Mouse (Mus musculus): ENCODE measurements around the gene Zfyve27. TPM values are rescaled to one million over a fixed set of nuclear protein-coding genes. Genes with fewer than 3 reads are reported as not detected.

The Zfyve27 gene
- 104 and 141 TPM in 2 replicates for polyA plus RNA-seq (2012; rRNA removed)

DNA sequence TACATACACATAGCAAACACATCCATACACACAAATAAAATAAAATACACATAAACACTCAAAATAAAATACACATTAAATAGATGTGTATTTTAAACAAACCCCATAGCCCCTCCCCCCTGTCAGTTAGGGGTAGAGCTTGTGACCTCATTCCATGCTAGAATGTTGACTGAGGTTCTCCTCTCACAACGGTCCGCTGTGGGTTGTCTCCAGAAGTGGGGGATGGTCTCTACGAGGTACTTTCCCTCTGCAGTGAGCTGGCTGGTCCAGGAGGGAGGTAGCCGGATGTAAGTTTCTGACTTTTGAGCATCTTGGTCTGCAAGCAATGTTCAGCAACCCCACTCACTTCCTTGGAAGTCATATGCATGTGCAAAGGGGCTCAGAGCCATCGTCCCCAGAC lies at the start of gene Zfyve27:
Gene Zfyve27, plus strand, starts transcription at position 188 of the 400 bp plus-strand sequence.
- DNase-seq (ENCODE audit: low read depth): no peak
- TF ChIP-seq CTCF (IDR thresholded peaks at IDR 0.05; ENCODE audit: borderline replicate concordance, extremely low read depth, insufficient read depth, insufficient read length): no peak
- no peak for TF ChIP-seq POLR2A (IDR thresholded peaks at IDR 0.05; ENCODE audit: borderline replicate concordance, extremely low read depth, insufficient read depth, insufficient read length, poor library complexity, severe bottlenecking)

- TF ChIP-seq CTCF (IDR thresholded peaks at IDR 0.05; ENCODE audit: borderline replicate concordance, extremely low read depth, insufficient read depth, insufficient read length) (no peak), POLR2A (IDR thresholded peaks at IDR 0.05; ENCODE audit: borderline replicate concordance, extremely low read depth, insufficient read depth, insufficient read length, poor library complexity, severe bottlenecking) (no peak)
- DNase-seq (ENCODE audit: low read depth): no peak
Observed at GRCm38 (mm10) chr19:42115783-42116335, 47.9 kb upstream of the Zfyve27 start.

DNA sequence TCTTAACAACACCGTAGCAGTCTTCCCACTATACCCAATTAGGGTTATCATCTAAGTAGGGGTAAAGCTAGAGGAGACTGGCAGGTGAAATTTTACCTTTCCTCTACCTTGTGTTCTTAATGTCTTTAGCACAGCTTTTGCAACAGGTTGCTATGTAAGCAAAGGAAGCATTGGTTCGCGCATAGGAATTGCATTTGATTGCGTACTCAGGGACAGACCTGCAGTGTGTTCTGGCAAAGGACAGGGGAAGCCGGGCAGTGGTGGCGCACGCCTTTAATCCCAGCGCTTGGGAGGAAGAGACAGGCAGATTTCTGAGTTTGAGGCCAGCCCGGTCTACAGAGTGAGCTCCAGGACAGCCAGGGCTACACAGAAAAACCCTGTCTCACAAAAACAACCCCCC lies 45.6 kb upstream of the Zfyve27 start:
- DNase-seq (ENCODE audit: low read depth): no peak
- no peak for TF ChIP-seq CTCF (IDR thresholded peaks at IDR 0.05; ENCODE audit: borderline replicate concordance, extremely low read depth, insufficient read depth, insufficient read length)
- no peak for TF ChIP-seq POLR2A (IDR thresholded peaks at IDR 0.05; ENCODE audit: borderline replicate concordance, extremely low read depth, insufficient read depth, insufficient read length, poor library complexity, severe bottlenecking)

DNA sequence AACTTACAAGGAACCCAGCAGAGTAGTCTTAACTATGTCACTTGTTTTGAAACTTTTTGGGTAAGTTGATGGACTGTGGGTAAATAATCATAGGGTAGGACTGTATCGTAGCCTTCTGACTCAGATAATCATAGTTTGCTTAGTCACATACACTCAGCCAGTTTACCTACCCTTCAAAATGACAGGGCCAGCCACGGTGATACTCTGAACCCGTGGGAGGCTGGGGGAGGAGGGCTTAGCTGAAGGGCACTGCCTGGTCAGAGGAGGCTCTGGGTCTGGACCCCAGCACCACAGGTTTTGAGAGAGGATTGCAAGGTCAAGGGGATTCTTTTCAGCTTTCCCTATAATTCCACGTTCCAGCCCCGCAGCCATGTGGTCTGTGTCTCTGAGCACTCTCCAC lies 45.2 kb upstream of the Zfyve27 start:
- no peak for DNase-seq (ENCODE audit: low read depth)
- no peak for TF ChIP-seq CTCF (IDR thresholded peaks at IDR 0.05; ENCODE audit: borderline replicate concordance, extremely low read depth, insufficient read depth, insufficient read length)
- no peak for TF ChIP-seq POLR2A (IDR thresholded peaks at IDR 0.05; ENCODE audit: borderline replicate concordance, extremely low read depth, insufficient read depth, insufficient read length, poor library complexity, severe bottlenecking)

- DNase-seq (ENCODE audit: low read depth): no peak
- TF ChIP-seq CTCF (IDR thresholded peaks at IDR 0.05; ENCODE audit: borderline replicate concordance, extremely low read depth, insufficient read depth, insufficient read length): no peak
- no peak for TF ChIP-seq POLR2A (IDR thresholded peaks at IDR 0.05; ENCODE audit: borderline replicate concordance, extremely low read depth, insufficient read depth, insufficient read length, poor library complexity, severe bottlenecking)
Observed at GRCm38 (mm10) chr19:42120451-42120850, 43.3 kb upstream of the Zfyve27 start.

GRCm38 (mm10) chr19:42124684-42125083 lies 39.1 kb upstream of the Zfyve27 start:
- DNase-seq (ENCODE audit: low read depth): no peak
- TF ChIP-seq POLR2A (IDR thresholded peaks at IDR 0.05; ENCODE audit: borderline replicate concordance, extremely low read depth, insufficient read depth, insufficient read length, poor library complexity, severe bottlenecking): no peak
- TF ChIP-seq CTCF (IDR thresholded peaks at IDR 0.05; ENCODE audit: borderline replicate concordance, extremely low read depth, insufficient read depth, insufficient read length): no peak

DNA sequence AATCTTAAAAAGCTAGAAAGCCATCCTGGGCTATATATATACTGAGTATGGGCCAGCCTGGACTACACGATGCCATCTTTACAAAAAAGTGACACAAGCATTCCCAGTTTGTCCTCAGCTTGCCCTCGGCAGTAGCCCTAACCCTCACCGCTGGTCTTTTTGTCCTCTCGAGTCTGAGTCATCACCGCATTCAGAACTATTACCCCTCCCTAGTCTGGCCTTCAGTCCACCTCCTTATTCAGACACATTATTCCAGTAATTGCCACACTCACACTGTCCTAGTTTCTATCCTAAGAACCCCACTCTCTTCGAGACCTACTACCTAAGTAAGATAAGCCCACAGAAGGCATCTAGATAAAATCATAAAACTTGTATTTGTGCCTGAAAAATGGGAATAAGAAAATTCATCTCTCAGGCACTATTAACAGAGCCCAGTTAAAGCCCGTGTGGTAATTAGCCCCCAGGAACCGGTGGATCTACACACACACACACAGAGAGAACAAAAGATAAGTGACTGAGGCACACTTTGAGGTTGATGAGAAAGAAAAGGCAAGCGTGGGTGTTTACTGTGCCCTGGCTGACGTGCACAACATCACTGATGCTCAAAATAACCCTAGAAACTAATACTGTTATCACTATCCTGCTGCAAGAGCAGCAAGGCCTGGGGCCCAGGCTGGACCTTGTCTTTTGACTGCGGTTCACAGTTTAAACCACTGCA lies 38.1 kb upstream of the Zfyve27 start:
- DNase-seq (ENCODE audit: low read depth): no peak
- no peak for TF ChIP-seq POLR2A (IDR thresholded peaks at IDR 0.05; ENCODE audit: borderline replicate concordance, extremely low read depth, insufficient read depth, insufficient read length, poor library complexity, severe bottlenecking)
- TF ChIP-seq CTCF (IDR thresholded peaks at IDR 0.05; ENCODE audit: borderline replicate concordance, extremely low read depth, insufficient read depth, insufficient read length): no peak

- TF ChIP-seq CTCF (IDR thresholded peaks at IDR 0.05; ENCODE audit: borderline replicate concordance, extremely low read depth, insufficient read depth, insufficient read length) (no peak), POLR2A (IDR thresholded peaks at IDR 0.05; ENCODE audit: borderline replicate concordance, extremely low read depth, insufficient read depth, insufficient read length, poor library complexity, severe bottlenecking) (no peak)
- DNase-seq (ENCODE audit: low read depth): no peak
Observed at GRCm38 (mm10) chr19:42126219-42126605, 37.5 kb upstream of the Zfyve27 start.

GRCm38 (mm10) chr19:42127024-42127423 lies 36.7 kb upstream of the Zfyve27 start:
- TF ChIP-seq CTCF (IDR thresholded peaks at IDR 0.05; ENCODE audit: borderline replicate concordance, extremely low read depth, insufficient read depth, insufficient read length): no peak
- no peak for TF ChIP-seq POLR2A (IDR thresholded peaks at IDR 0.05; ENCODE audit: borderline replicate concordance, extremely low read depth, insufficient read depth, insufficient read length, poor library complexity, severe bottlenecking)
- no peak for DNase-seq (ENCODE audit: low read depth)

DNA sequence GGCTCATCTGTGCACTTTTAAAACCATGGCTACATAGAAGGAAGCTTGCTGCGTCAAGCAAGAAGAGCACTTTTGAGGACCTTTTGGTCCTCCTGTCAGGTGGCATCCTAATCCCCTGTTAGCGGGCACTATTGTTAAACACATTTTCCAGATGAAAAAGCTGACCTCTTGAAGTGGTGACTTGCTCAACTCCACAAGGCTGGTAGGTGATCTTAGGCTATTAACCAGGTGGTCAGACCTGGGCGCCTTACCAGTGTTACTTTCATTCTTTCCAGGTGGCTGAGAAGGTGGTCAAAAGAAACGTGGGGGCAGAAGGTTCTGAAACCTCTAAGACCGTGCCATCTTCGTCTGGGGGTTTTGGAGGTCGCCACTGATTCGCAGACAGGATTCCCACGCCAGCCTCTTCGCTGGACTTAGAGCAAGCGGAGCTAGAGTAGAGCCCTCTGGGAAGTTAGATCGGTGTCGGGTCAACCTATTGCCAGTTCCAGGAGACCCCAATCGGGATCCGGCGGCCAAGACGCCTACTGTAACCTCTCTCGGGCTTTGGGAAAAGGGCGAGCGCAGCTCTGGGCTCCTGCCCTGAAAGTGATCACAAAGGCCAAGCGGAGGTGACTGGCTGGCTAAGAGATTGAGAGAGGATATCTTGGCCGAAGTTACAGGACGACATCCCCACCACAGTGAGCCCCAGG lies 35.6 kb upstream of the Zfyve27 start:
- TF ChIP-seq CTCF (IDR thresholded peaks at IDR 0.05; ENCODE audit: borderline replicate concordance, extremely low read depth, insufficient read depth, insufficient read length) (no peak), POLR2A (IDR thresholded peaks at IDR 0.05; ENCODE audit: borderline replicate concordance, extremely low read depth, insufficient read depth, insufficient read length, poor library complexity, severe bottlenecking) (no peak)
- DNase-seq (ENCODE audit: low read depth): no peak

- peak; percentile 99 for DNase-seq (ENCODE audit: low read depth)
- TF ChIP-seq POLR2A (IDR thresholded peaks at IDR 0.05; ENCODE audit: borderline replicate concordance, extremely low read depth, insufficient read depth, insufficient read length, poor library complexity, severe bottlenecking): 0 out of 2 replicates have a peak, but pooled peaks have one; percentile 6
- no peak for TF ChIP-seq CTCF (IDR thresholded peaks at IDR 0.05; ENCODE audit: borderline replicate concordance, extremely low read depth, insufficient read depth, insufficient read length)
Observed at GRCm38 (mm10) chr19:42128787-42129508, 34.8 kb upstream of the Zfyve27 start, which contains the start of gene Avpi1. Gene Avpi1 (minus strand): TSS chr19:42129059.
